In genomic region chr16:33755961-33756360, GRCm38 (mm10) we compare ENCODE assay signal across 14 mouse cellular contexts. TPM values are rescaled to one million over a fixed set of nuclear protein-coding genes. Genes with fewer than 3 reads are reported as not detected.
DNase-seq lines count a peak whose midpoint lies in the region; ATAC-seq and TF ChIP-seq lines count a peak whose summit lies in the region.
"Had no signal": no experiment of that assay in that cellular context is flagged by ENCODE, and none has a peak within 500 bp of the region (broad histone marks: within the 10 kb centered on the region; RNA-seq: fewer than 3 reads in every experiment).

No protein-coding gene starts in this region.

- peak; percentile 42 for ATAC-seq in frontal cortex, adult (ENCODE audit: low TSS enrichment)
- peak; percentile 55 for ATAC-seq in liver, embryonic 14.5 days (ENCODE audit: insufficient read depth)
- no peak for ATAC-seq in kidney, embryonic 14.5 days (ENCODE audit: low FRiP score, low TSS enrichment)

- peak overlapping the region; percentile 43 for H3K4me2 ChIP-seq in liver, embryonic 14.5 days (ENCODE audit: low read depth)
- H3K4me2 ChIP-seq in kidney, embryonic 14.5 days (replicated peaks; ENCODE audit: low read depth, low read length) = no peak overlapping the region
- H3K4me2 ChIP-seq: lung, embryonic 15.5 days had no signal

- no peaks in the 10 kb centered on the region for H3K9me3 ChIP-seq in liver, embryonic 14.5 days (ENCODE audit: control insufficient read depth, low read length)
- no peaks in the 10 kb centered on the region for H3K9me3 ChIP-seq in kidney, embryonic 14.5 days (ENCODE audit: control insufficient read depth, low read length)
- H3K9me3 ChIP-seq: hindbrain, embryonic 10.5 days; lung, embryonic 15.5 days had no signal

- peaks cover 23% of the 10 kb centered on the region for H3K4me1 ChIP-seq in thymus, adult 2 months (replicated peaks; ENCODE audit: control insufficient read depth, insufficient read depth, low read length)
- peaks cover 0 to 23% of the 10 kb centered on the region in 2 experiments; a peak in 2 of 4 replicates for H3K4me1 ChIP-seq in liver, embryonic 14.5 days (replicated peaks; ENCODE audit: control insufficient read depth in 2 of 2, insufficient read depth in 2 of 2, low read length in 1 of 2)
- H3K4me1 ChIP-seq in kidney, embryonic 14.5 days (ENCODE audit: control insufficient read depth, insufficient read depth, low read length) = no peaks in the 10 kb centered on the region
- H3K4me1 ChIP-seq: lung, embryonic 15.5 days had no signal

- WGBS in thymus, adult 2 months = 10% methylated on average over 16 of the region's 16 CpGs
- 23% methylated on average over 16 of the region's 16 CpGs for WGBS in liver, embryonic 14.5 days (ENCODE audit: insufficient replicate concordance)
- WGBS in kidney, embryonic 14.5 days = 75% methylated on average over 16 of the region's 16 CpGs

- TF ChIP-seq EP300 in liver, embryonic 14.5 days (IDR thresholded peaks at IDR 0.05; ENCODE audit: low read depth) = no peak

- peak overlapping the region; percentile 10; the same call in 1 of the 2 replicates for H3K27ac ChIP-seq in thymus, adult 2 months (ENCODE audit: control insufficient read depth, insufficient read depth, low read length)
- no peak overlapping the region for H3K27ac ChIP-seq in liver, embryonic 14.5 days
- H3K27ac ChIP-seq in kidney, embryonic 14.5 days (ENCODE audit: low read depth, low read length) = no peak overlapping the region
- H3K27ac ChIP-seq: hindbrain, embryonic 10.5 days; lung, embryonic 15.5 days had no signal

- no peak for TF ChIP-seq POLR2A in thymus, adult 2 months (IDR thresholded peaks at IDR 0.05; ENCODE audit: control insufficient read depth, extremely low read depth, insufficient read depth, low read length, poor library complexity)

- peak overlapping the region; percentile 37 for H3K4me3 ChIP-seq in thymus, adult 2 months (ENCODE audit: control insufficient read depth, insufficient read depth, low read length)
- H3K4me3 ChIP-seq in liver, embryonic 14.5 days (ENCODE audit: insufficient read depth in 1 of 2, low read depth in 2 of 2, low read length in 2 of 2) = peak overlapping the region; percentile 35 to 38
- H3K4me3 ChIP-seq in kidney, embryonic 14.5 days (ENCODE audit: low read length) = no peak overlapping the region
- H3K4me3 ChIP-seq: hindbrain, embryonic 10.5 days; lung, embryonic 15.5 days had no signal

- H3K36me3 ChIP-seq in thymus, adult 2 months (ENCODE audit: control insufficient read depth, insufficient read depth, low read length) = peaks cover 2% of the 10 kb centered on the region; the same call in 1 of the 2 replicates
- H3K36me3 ChIP-seq in liver, embryonic 14.5 days (replicated peaks; ENCODE audit: control insufficient read depth, insufficient read depth, low read depth) = no peaks in the 10 kb centered on the region
- H3K36me3 ChIP-seq in kidney, embryonic 14.5 days (ENCODE audit: control insufficient read depth, insufficient read depth, low read length) = peaks cover 8% of the 10 kb centered on the region; the same call in 1 of the 2 replicates

- H3K9ac ChIP-seq in liver, embryonic 14.5 days (replicated peaks) = peak overlapping the region; percentile 44
- H3K9ac ChIP-seq in kidney, embryonic 14.5 days (ENCODE audit: low read depth, low read length) = no peak overlapping the region
- H3K9ac ChIP-seq: lung, embryonic 15.5 days had no signal

- no peak for TF ChIP-seq CTCF in thymus, adult 2 months (IDR thresholded peaks at IDR 0.05; ENCODE audit: borderline replicate concordance, control insufficient read depth, extremely low read depth, insufficient read depth, low read length, poor library complexity)
- no peak for TF ChIP-seq CTCF in liver, embryonic 14.5 days (IDR thresholded peaks at IDR 0.05; ENCODE audit: low read depth)

- DNase-seq in frontal cortex, postnatal 10 days (ENCODE audit: low spot score in 2 of 2) = no peak
- DNase-seq in thymus, adult 2 months = no peak
- DNase-seq in thymus, postnatal 14 days = no peak
- DNase-seq in liver, embryonic 14.5 days (ENCODE audit: low read depth in 3 of 3, low spot score in 3 of 3) = no peak
- DNase-seq in cerebellum, postnatal 14 days = no peak
- no peak for DNase-seq in adrenal gland, adult (ENCODE audit: inconsistent age in 2 of 2, low spot score in 1 of 2)
- DNase-seq: adrenal gland, postnatal 25 days; kidney, adult 9 months; layer of hippocampus, postnatal 36 days; right cerebral cortex, postnatal 25 days had no signal

- H3K27me3 ChIP-seq in thymus, adult 2 months (ENCODE audit: control insufficient read depth, insufficient read depth, low read length) = no peaks in the 10 kb centered on the region
- H3K27me3 ChIP-seq in liver, embryonic 14.5 days (ENCODE audit: control insufficient read depth, insufficient read depth, low read length) = no peaks in the 10 kb centered on the region
- no peaks in the 10 kb centered on the region for H3K27me3 ChIP-seq in kidney, embryonic 14.5 days (ENCODE audit: control insufficient read depth, insufficient read depth, low read length)
- H3K27me3 ChIP-seq: lung, embryonic 15.5 days had no signal

RNA-seq across cellular contexts. Expression of gene Muc13, which starts 37.9 kb away (rescaled TPM):
- 5.0 and 5.5 TPM in 2 replicates for polyA plus RNA-seq in thymus, adult 2 months (2012; rRNA removed)
- polyA plus RNA-seq in liver, embryonic 14.5 days (2012; rRNA removed) = 1.7 and 1.9 TPM in 2 replicates
- polyA plus RNA-seq in liver, embryonic 14.5 days (2014; fragmentation: Nextera tagmentation; extraction: Ambion mirVana) = 1.4 and 1.5 TPM in 2 replicates
- polyA plus RNA-seq in kidney, embryonic 14.5 days (2014; fragmentation: Nextera tagmentation; extraction: Ambion mirVana) = 0.09 TPM in 1 of 2 replicates, not detected in the other
